Mouse (Mus musculus) Patski (cell line): Measurements from ENCODE around the gene Sdk1. TPM values are rescaled to one million over a fixed set of nuclear protein-coding genes. Genes with fewer than 3 reads are reported as not detected.

ENCODE experiments used
- ATAC-seq: fragments of 100-300 bp; one replicate; pipeline ENCODE4 v1.8.0; 2021
- CTCF ChIA-PET: fragments of 350-600 bp; sonication (Branson Sonifier 250); formaldehyde crosslinking; loops from one replicate; lab custom pipeline; 2022; ENCODE audit warnings: inconsistent platforms; lab: Charles Lee
- POLR2A ChIA-PET: fragments of 350-600 bp; sonication (Branson Sonifier 250); formaldehyde crosslinking; loops from one replicate; lab custom pipeline; 2022; ENCODE audit warnings: antibody characterized with exemption, inconsistent platforms; lab: Charles Lee
- DNase-seq: peaks from one replicate; pipeline ENCODE4 v3.0.0-alpha.2; 2011; ENCODE audit warnings: low read depth, low spot score
- H3K27me3 ChIP-seq: fragments of 371-371 bp; one replicate; pipeline ENCODE4 v1.5.1; 2021
- CTCF ChIP-seq: fragments of 100-300 bp; IDR thresholded peaks from one replicate; pipeline ENCODE4 v1.5.1; 2021
- in situ Hi-C: fragments of 300-500 bp; cut with MboI; formaldehyde crosslinking; loops from 3 replicates; pipeline ENCODE4 v1.11.1; 2018; ENCODE audit warnings: low pct_unique_long_range_greater_than_20kb, mixed read lengths
- polyA plus RNA-seq: library from polyadenylated mRNA; unstranded; gene quantifications from one replicate; pipeline ENCODE4 v1.2.3, GENCODE M21; 2021

Gene Sdk1
- polyA plus RNA-seq, 1 experiment from 2014 or later, result 35.4 TPM

DNA sequence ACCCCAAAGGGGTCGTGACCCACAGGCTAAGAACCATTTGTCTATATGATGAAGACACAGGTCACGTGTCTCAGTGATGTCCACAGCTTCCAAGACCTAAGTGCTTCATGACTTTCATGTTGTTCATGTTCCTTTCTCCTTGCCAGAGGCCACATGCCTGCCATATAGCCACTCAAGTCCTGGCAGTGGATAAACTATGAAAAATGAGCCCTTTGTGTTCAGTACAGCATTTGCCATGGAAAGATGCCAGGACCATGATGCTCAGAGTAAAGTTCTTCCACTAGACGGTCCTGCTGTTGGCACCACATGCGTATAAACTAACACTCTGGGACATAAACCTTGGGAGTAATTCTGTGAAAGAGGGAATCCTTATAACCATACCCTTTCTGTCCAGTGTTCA is 75.8 kb downstream of the Sdk1 start:
- in situ Hi-C loops, result no loop called here
- TF ChIP-seq CTCF, result no peak
- ATAC-seq (no peak), DNase-seq (no peak)
- ChIA-PET CTCF (no interaction called here), POLR2A (no interaction called here)
- H3K27me3 ChIP-seq, result no peaks in the 10 kb centered on the region

DNA sequence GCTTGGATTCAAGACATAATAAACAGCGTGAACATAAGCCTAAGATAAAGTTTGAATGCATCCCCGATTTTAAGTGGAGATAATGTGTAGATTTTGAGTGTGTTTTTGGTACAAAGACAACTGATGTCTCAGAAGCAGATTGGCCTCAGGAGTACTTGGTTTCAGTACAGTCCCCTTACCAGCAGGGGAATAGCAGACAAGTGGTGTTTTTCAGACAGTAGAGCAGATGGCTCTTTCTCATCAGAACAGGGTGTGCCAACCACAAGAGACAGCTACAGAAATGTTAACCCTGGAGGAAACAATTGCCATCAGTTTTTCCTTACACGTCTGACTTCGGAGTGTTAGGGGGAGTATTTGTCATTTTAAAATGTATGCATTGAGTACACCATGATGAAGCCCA is 83.6 kb downstream of the Sdk1 start:
- no peak for TF ChIP-seq CTCF
- DNase-seq, result no peak

DNA sequence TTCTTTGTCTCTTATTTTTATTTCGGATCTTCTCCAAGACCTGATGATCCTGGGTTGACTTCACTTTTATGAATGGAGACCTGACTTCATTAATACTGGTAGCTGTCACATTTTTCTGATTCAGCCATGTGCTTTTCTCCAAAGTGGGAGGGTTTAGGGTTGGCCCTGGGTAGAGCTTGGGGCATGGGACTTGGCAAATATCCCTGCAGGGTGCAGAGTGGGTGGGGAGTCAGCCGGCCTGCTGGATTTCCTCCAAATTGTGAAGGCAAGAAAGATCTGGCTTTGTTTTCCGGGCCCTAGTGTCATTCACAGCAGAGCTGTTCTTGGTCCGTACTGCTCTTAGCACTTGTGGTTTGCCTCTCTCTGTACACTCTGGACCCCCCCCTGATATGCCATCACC is 103.1 kb downstream of the Sdk1 start:
- no peak for TF ChIP-seq CTCF
- ATAC-seq (no peak), DNase-seq (no peak)
- in situ Hi-C loops, result no loop called here
- POLR2A ChIA-PET, result no interaction called here
- CTCF ChIA-PET, result interaction anchor here (1.2 kb wide), 1 partner anchor 27 kb away, joined by 3 read pairs; no protein-coding TSS in a partner anchor
- no peaks in the 10 kb centered on the region for H3K27me3 ChIP-seq

More for the DNA sequence above, 83.6 kb downstream of the Sdk1 start:
- in situ Hi-C loops, result no loop called here
- ATAC-seq, result no peak
- no peaks in the 10 kb centered on the region for H3K27me3 ChIP-seq
- ChIA-PET CTCF (interaction anchor here (0.7 to 1.3 kb wide), 2 partner anchors 12 to 14 kb away, joined by 3 to 4 read pairs; no protein-coding TSS in a partner anchor), POLR2A (interaction anchor here (1.3 kb wide), 1 partner anchor 18 kb away, joined by 4 read pairs; no protein-coding TSS in a partner anchor)

DNA sequence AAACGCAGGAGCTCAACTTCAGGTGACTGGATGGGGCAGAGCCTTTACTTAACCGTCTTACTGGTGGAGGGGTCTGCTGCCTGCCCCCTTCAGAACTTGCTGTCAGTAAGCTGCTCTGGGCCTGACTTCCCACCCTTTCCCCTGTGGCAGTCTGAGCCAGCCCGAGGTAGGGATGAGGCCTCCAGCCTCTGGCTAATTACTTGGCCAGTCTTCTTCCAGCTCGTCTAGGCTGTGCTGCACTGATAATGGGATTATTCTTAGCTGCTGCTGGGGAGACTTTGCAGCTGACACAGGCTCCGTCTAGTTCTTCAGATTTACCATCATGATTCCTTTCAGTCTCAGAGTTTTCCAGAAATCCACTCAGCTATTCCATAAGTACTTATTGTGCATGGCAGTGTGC is 104.2 kb downstream of the Sdk1 start:
- ChIA-PET POLR2A (interaction anchor here (0.9 kb wide), 2 partner anchors 11 to 98 kb away, joined by 3 read pairs; no protein-coding TSS in a partner anchor), CTCF (interaction anchor here (1.2 kb wide), 1 partner anchor 9 kb away, joined by 3 read pairs; no protein-coding TSS in a partner anchor)
- H3K27me3 ChIP-seq, result no peaks in the 10 kb centered on the region
- ATAC-seq, result no peak
- TF ChIP-seq CTCF, result no peak
- no peak for DNase-seq
- in situ Hi-C loops, result no loop called here

DNA sequence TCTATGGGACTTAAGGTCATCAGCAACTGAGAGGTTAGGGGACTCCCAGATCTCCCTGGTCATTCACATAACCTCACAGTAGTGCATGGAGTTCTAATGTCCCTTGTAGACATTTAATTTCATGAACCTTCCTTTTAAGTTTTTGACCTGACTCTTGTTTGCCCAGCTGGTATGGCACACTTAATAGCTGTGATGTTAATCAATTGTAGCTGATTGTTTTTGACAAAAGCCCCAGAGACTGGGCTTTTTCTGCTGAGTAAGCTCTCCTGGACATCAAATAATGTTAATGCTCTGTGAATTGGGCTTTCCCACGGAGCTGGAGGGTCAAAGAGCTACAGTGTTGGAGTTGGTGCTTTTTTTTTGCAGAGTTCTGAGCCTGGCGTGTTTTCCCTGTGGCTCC is 121.4 kb downstream of the Sdk1 start:
- CTCF ChIA-PET, result no interaction called here
- in situ Hi-C loops, result no loop called here
- POLR2A ChIA-PET, result no interaction called here
- no peak for TF ChIP-seq CTCF
- no peak for ATAC-seq
- H3K27me3 ChIP-seq, result no peaks in the 10 kb centered on the region
- no peak for DNase-seq

DNA sequence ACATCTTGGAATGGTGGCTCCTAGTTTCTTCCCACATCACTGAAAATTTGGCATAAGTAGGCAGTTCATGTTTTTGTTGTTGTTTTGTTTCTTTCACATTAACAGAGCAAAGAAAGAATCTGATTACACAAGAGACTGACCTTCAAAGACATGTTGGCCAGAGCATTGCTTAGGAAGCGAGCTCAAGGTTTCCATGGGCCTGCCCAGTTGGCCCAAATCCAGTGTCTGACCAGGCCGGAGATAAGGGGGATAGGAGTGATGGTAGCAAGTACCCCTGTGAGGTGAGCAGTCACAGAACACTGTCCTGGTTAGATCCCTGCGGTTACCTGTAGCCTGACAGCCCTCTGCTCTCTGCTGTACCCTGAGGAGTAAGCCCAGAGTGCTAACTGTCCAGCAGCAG is 122.7 kb downstream of the Sdk1 start:
- ATAC-seq (no peak), DNase-seq (no peak)
- no peak for TF ChIP-seq CTCF
- ChIA-PET CTCF (interaction anchor here (0.6 to 1.1 kb wide), 2 partner anchors 13 to 217 kb away, joined by 3 to 5 read pairs; no protein-coding TSS in a partner anchor), POLR2A (no interaction called here)
- H3K27me3 ChIP-seq, result no peaks in the 10 kb centered on the region
- in situ Hi-C loops, result no loop called here

DNA sequence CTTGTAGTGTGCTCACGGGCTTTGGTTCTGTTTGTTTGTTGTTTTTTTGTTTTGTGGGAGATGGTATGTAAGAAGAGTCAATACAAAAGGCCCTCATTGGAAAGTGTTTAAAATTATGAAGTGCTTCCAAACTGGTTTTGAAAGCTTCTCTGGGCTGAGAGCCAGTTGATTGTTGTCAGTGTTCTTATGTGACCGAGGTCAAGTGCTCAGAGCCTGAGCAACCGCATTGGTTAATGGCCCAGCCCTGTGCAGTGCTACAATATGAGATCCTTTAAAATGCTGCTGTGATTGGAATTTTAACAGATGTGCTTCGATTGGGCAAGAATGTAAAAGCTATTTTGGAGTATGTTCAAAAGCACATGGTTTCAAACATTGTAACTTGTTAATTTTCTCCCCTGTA is 127.3 kb downstream of the Sdk1 start:
- no peaks in the 10 kb centered on the region for H3K27me3 ChIP-seq
- in situ Hi-C loops, result no loop called here
- no peak for ATAC-seq
- DNase-seq, result no peak
- TF ChIP-seq CTCF, result no peak
- ChIA-PET POLR2A (no interaction called here), CTCF (interaction anchor here (0.7 kb wide), 1 partner anchor 12 kb away, joined by 3 read pairs; no protein-coding TSS in a partner anchor)

DNA sequence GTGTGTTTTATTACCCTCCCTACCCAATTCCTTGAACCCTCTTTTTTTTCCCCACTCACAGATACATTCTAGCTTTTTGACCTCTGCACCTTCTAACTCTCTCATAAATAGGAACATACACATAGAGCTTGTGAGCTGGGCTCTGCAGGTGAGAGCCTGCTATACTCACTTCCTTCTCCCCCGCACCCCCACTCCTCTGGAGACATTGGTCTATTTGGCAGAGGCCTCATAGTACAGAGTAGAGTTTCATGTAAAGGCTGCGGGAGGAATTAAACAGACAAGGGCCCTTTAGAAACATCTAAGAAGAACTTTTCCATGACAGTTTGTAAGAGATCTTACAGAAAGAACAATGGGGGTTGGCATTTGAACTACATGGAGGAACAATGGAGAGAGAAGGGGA is 133.5 kb downstream of the Sdk1 start:
- no peaks in the 10 kb centered on the region for H3K27me3 ChIP-seq
- in situ Hi-C loops, result loop anchor here (5.0 kb wide), 1 partner anchor 127 kb away; no protein-coding TSS in a partner anchor
- no peak for TF ChIP-seq CTCF
- POLR2A ChIA-PET, result interaction anchor here (0.7 kb wide), 1 partner anchor 100 kb away, joined by 4 read pairs; no protein-coding TSS in a partner anchor
- DNase-seq (no peak), ATAC-seq (no peak)
- CTCF ChIA-PET, result interaction anchor here (0.6 kb wide), 1 partner anchor 72 kb away, joined by 3 read pairs; no protein-coding TSS in a partner anchor

DNA sequence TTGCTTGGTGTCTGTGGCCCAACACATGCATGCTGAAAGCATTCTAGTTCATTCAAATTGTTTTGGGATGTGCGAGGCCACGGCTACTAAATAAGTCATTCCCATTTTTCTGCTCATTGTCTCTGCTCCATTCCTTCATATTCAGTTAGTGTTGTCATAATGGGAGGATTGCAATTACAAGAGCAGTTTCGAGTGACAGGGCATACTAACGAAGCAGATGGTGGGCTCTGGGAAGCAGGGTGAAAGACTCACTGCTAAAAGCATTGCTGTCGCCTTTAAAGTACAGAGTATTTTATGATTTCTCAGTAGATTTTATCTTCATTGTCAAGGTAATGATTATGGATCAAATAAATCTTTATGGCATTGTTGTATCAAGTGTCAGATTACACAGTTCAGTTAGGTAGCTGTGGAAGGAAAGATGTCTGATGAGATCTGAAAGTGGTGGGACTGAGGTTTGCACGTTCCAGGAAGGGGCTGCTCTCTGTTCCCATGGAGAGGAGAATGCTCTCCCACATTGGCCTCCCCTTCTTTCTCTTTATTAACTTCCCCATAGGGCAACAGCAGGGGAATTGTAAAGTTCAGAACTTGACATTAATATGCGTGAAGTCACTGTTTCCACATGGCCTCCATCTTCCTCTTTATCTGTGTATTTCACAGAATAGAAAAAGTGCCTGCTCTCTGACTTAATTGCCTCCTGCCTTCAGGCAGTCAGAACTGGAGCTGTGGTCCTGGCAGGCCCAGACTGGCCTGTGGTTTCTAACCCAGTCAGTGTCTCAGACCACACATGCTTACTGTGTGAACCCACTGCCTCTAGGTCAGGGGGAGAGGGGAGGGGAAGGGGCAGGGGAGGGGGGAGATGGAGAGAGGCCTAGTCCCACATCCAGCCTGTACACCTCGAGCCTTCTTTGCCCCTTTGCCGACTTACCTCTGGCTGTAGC is 138.8 kb downstream of the Sdk1 start:
- POLR2A ChIA-PET, result interaction anchor here (0.6 kb wide), 1 partner anchor 49 kb away, joined by 3 read pairs; no protein-coding TSS in a partner anchor
- TF ChIP-seq CTCF, result no peak
- H3K27me3 ChIP-seq, result no peaks in the 10 kb centered on the region
- peak; percentile 65 for ATAC-seq
- in situ Hi-C loops, result loop anchor here (5.0 to 10.0 kb wide), 2 partner anchors 133 to 475 kb away; no protein-coding TSS in a partner anchor
- CTCF ChIA-PET, result interaction anchor here (0.8 to 1.3 kb wide), 4 partner anchors 12 to 137 kb away, joined by 3 to 4 read pairs (median 4); no protein-coding TSS in a partner anchor
- peak; percentile 80 for DNase-seq

DNA sequence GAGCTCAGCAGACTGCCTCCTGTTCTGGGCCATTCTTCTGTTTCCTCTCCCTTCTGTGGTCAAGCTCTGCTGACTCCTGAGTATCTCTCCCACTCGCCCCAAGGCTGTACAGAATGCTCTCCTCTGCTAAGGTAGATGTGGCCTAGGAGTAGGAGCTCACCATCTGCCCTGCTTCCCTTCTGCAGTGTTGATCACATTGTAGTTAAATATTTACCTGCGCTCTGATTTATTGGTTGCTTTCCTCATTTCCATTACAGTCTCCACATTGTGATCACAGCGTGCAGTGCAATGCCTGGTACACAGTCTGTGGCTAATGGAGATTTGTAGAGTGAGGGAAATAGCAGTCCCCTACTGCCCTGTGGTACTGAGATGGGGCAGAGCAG is 139.5 kb downstream of the Sdk1 start:
- H3K27me3 ChIP-seq, result no peaks in the 10 kb centered on the region
- POLR2A ChIA-PET, result interaction anchor here (0.6 kb wide), 1 partner anchor 48 kb away, joined by 3 read pairs; no protein-coding TSS in a partner anchor
- DNase-seq (peak; percentile 92), ATAC-seq (peak; percentile 87)
- in situ Hi-C loops, result loop anchor here (10.0 kb wide), 1 partner anchor 474 kb away; no protein-coding TSS in a partner anchor
- TF ChIP-seq CTCF, result no peak
- CTCF ChIA-PET, result interaction anchor here (0.8 to 1.3 kb wide), 3 partner anchors 13 to 137 kb away, joined by 3 to 4 read pairs (median 4); no protein-coding TSS in a partner anchor
